Mouse (Mus musculus) adrenal gland, postnatal 14 days (tissue): ENCODE results near the gene Spc25. TPM values are rescaled to one million over a fixed set of nuclear protein-coding genes. Genes with fewer than 3 reads are reported as not detected.

Experiments
- DNase-seq: peaks from one replicate; pipeline ENCODE4 v3.0.0; 2021; ENCODE audit warnings: mixed read lengths
- long read RNA-seq, 2 experiments: library from polyadenylated mRNA; stranded (forward); transcript quantifications; one replicate each; pipeline ENCODE4 v2.0.0; 2021
- total RNA-seq: library from RNA; stranded (reverse); gene quantifications from 2 replicates; pipeline ENCODE4 v1.2.3, GENCODE M21; 2021

Spc25 gene
- total RNA-seq, result 12.3 and 15.6 TPM in 2 replicates
- long read RNA-seq, experiment 1, transcript Spc25-202 (7 exons, 1,527 nt), result minor isoform, 6 of 23 reads
- long read RNA-seq, experiment 1, transcript Spc25-201 (7 exons, 1,352 nt), result major isoform, 13 of 23 reads
- long read RNA-seq, experiment 1, partial matches to known transcripts, result 2 of 23 reads
- long read RNA-seq, experiment 1, other reads (novel, unspliced or antisense), result 2 of 23 reads
- long read RNA-seq, experiment 2, transcript Spc25-201 (7 exons, 1,352 nt), result major isoform, 13 of 21 reads
- long read RNA-seq, experiment 2, partial matches to known transcripts, result 2 of 21 reads
- long read RNA-seq, experiment 2, other reads (novel, unspliced or antisense), result 2 of 21 reads

DNA sequence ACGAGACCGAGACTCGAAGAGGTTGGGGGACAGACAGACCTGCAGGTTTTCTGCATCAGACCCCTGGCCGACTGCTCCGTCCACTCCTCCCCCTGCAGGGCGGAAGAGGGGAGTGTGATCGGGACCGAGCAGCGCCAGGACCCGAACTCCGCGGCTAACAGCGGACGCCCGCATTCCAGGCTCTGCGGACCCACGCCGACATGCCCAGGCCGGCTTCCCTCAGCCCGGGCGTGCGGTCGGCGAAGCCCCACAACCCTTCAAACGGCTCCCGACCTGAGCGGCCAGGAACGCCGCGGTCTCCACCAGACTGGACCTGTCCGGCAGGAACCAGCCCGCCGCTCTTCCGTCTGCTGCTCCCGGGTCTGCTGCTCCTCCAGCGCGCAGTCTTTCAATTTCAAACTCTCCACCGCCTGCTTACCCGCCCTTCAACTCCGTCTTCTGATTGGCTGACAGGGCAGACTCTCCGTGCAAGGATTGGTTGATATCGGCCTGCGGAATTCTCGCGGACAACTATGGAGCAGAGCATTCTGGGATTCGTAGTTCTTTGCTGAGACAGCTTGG, at the start of gene Spc25:
Gene Spc25 (minus strand): TSS at position 404 of the 561 bp plus-strand sequence.
- peak; percentile 94 for DNase-seq

- DNase-seq, result no peak
Measured at GRCm38 (mm10) chr2:69248221-69248755, 42.3 kb upstream of the Spc25 start.

DNA sequence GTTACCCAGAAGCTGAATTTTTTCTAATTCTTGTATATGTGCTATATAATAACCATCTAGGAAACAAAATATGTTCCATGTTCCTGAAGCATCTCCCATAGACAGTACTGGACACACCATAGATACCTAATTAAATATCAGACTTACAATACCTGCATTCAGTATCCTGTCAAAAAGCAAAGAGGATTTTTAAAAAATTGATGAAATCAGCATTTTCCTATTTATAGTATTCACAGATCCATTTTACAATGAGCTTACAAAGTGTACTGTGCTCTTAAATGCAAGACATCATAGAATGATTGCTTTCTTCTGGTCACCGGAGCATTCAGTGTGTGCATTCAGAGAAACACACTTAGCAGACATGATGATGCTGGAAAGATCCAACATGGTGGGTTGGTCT, 41.1 kb upstream of the Spc25 start:
- no peak for DNase-seq

DNA sequence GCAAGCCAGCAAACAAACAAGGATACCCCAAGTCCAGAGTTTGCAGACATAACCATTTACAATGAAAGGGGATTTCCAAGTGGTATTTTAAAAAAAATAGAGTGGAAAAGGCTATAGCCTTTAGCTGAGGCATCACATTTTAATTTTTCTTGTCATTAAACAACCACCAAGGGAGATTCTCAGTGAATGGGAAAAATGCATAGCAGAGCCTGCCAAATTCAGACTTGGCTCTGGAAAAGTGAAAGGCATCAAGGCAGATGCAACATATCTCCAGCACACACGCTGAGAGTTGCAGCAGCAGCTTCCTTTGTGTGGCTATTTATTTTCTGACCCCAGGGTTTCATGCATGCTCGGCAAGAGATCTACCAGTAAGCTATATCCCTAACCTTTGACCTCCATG, 38.9 kb upstream of the Spc25 start:
- no peak for DNase-seq

- DNase-seq, result no peak
Measured at GRCm38 (mm10) chr2:69239315-69239714, 33.3 kb upstream of the Spc25 start.

- DNase-seq, result no peak
Measured at GRCm38 (mm10) chr2:69234976-69235678, 29.1 kb upstream of the Spc25 start.

DNA sequence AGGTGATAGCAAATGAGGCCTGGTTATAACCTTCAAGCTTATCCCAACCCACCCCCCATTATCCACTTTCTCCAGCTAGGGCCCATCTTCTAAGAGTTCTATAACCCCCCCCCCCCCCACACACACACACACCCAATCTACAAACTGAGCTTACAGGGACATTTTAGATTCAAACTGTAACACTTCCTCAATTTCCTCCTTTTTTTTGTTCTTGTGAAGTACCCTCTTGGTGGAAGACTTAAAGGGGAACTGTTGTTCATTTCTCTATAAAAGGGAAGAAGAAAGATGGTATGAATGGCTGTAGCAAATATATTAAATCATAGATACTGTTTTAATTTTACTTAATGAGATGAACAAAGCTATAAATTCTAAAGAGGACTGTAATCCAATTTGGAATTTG, 26.1 kb upstream of the Spc25 start:
- no peak for DNase-seq

DNA sequence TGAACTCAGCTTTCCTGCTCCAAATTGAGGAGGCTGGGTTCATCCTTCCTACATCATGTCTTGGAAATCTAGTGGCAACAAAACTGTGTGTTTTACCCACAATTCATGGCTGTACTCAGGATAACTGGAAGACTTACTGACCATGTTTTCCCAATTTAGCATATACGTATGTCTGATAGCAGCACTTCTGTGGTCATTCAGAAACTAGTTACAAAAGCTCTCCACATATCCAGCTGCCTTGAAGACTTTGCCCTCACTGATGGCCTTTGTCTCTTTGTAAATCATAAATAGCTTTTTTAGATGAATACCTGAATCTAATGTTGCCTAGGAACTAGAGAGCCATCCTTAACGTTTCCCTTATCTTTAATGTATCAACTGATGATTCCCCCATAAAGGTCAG, 24.1 kb upstream of the Spc25 start:
- no peak for DNase-seq

DNA sequence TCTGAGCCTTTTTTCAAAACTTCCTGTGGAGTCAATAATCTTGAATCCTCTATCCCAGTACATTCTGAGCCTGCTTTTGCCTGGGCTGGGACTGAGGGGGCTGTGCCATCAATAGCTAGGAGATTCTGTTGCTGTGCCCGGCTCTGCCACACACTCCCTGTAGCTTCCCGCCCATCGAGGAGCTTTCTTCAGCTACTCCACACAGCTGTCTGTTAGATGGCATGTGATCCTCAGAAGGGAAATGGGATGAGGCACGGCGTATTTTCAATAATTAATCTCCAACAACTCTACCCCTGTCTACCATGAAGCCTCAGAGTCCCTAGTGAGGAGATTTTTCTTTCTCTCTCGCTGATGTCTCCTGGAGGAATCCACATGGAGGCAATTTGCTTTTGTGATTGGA, 22.6 kb upstream of the Spc25 start:
- DNase-seq, result no peak

- DNase-seq, result no peak
Measured at GRCm38 (mm10) chr2:69226876-69227275, 20.9 kb upstream of the Spc25 start.

GRCm38 (mm10) chr2:69224724-69225123, 18.7 kb upstream of the Spc25 start:
- no peak for DNase-seq

DNA sequence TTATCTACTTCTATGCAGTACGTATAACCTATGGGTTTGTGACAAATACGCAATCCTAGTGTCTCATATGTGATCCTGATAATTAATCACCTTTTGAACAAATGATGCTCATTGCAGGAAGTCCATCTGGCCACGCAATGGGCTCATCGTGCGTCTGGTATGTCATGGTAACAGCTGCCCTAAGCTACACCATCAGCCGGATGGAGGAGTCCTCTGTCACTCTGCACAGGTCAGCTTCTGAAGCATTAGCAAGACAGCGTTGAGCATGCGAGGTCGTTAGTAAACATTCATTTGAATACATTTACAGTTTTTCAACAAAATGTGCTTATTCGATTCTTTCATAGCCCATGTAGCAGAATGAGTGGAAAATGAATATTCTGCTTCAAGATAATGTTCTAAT, 16.8 kb upstream of the Spc25 start:
- no peak for DNase-seq

GRCm38 (mm10) chr2:69221868-69222416, 15.9 kb upstream of the Spc25 start:
- no peak for DNase-seq

DNA sequence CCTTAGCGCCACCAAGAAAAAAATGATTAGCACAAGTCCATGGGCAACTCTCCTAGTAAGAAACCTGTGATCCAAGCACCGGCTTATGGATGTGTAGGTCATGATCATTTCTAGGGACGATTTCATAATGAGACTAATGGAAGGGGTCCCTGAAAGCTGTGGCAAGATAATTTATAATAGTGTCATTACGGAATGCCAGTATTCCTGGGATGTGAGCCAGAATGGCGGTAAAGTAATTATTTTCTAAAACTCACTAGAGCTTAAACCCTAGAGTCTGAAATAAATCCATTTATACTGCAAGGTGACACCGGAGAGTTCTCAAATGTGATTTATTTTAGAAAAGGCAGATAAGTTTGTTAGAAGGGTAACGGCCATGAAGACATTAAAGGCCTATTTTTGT, 9.2 kb upstream of the Spc25 start:
- DNase-seq, result no peak

GRCm38 (mm10) chr2:69212652-69213051, 6.7 kb upstream of the Spc25 start:
- DNase-seq, result no peak

DNA sequence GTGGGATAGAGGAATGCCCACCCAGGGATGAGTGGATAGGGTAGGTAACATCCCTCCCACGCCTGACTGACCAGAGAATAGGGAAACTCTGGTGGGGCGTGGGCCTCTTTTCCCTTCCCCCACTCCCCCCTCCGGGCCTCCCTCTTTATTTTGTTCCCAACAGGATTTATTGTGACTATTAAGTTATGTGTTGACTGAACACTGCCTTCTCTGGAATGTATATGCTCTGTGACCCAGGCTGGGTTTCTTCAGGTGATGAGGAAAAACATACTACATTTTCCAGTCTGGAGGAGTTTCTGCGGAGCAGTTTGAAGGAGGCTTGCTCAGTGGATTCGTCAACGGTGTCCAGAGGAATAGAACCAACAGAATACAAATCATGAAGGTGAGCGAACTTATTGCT, 4.8 kb upstream of the Spc25 start, which contains the start of gene G6pc2:
Gene G6pc2 (plus strand): TSS at position 301 of the 400 bp plus-strand sequence.
- DNase-seq, result no peak

GRCm38 (mm10) chr2:69209684-69210083, 3.7 kb upstream of the Spc25 start:
- no peak for DNase-seq

DNA sequence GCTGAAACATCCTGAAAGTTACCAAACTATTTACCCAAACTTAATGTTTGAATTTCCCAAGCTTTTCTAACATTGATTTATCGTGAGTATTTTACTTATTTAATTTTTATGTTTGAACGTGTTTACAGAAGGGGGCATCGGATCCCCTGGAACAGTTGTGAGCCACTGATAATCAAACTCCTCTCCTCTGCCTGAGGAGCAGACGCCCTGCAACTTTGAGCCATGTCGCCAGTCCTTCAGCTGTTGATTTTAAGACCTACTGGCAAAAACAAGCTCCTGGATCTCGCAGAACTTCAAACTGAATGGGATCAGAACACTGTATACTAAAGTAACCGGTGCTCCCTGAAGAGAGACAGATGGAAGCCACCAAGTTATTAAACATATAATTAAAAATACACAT, 529 bp upstream of the Spc25 start:
- DNase-seq, result no peak

- no peak for DNase-seq
Measured at GRCm38 (mm10) chr2:69205185-69205584, 809 bp downstream of the Spc25 start.

DNA sequence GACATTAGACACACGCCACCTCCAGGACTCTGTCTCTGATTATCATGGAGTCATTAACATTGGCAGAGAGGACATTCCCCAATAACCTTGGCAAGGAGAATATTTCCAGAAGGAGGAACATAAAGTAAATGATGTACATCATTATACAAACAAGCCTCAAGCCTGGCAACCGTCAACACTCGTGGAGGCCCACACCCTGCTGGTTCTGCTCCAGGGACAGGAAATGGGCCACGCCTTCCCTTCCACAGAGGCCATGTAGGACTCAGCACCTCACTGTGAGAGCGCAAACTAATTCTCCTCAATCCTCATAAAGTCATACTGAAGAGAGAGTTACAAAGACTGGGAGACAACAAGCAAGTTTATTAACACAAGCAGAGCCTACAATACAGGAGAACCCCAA, 12.4 kb downstream of the Spc25 start:
- no peak for DNase-seq

DNA sequence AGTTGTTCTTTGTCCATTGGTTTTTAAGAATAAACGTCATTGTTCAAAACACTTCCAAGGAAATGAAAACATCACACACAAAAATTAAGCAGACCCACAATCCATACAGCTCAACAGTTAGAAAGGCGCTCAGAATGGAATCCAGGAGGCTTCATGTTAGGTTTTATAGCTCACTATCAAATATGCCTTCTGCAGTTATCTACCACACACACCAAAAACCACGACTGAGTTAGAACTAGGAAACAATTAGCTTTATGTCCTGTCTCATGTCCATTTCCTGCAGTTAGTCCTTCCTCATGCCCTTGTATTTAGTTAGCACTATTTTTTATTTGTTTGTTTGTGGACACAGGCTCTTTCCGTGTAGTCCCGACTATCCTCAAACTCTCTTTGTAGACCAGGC, 14.9 kb downstream of the Spc25 start:
- DNase-seq, result no peak

- no peak for DNase-seq
Measured at GRCm38 (mm10) chr2:69189222-69189621, 16.8 kb downstream of the Spc25 start.

- no peak for DNase-seq
Measured at GRCm38 (mm10) chr2:69188732-69189131, 17.3 kb downstream of the Spc25 start.
